Mouse (Mus musculus): ENCODE measurements around the gene Cpa4. TPM values are rescaled to one million over a fixed set of nuclear protein-coding genes. Genes with fewer than 3 reads are reported as not detected.

Cpa4 gene
- polyA plus RNA-seq, 1 experiment from 2014 or later, result 3.6 TPM

DNA sequence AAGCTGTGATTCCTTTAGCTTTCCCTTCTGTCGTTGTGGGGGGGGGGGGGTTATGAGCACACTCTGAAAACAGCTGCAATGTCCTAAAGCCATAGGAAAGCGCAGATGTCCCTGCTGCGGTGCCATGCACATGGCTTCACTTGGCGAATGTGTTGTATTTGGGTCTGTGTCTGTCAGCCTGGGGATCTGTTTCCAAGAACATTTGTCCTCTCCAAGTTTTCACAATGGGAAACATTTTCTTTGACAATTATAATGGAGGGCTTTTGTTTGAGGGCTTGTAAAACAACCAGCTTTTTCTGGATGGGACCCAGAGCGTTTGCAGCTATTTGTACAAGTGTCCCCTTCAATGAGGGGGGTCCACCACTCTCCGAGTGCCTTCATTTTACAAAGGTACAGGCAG is 46.1 kb downstream of the Cpa4 start:
- DNase-seq (ENCODE audit: low spot score), result no peak
- ATAC-seq (ENCODE audit: insufficient read depth, low FRiP score, low TSS enrichment), result no peak
- Histone ChIP-seq H3K9me3 (ENCODE audit: control insufficient read depth, low read length) (no peaks in the 10 kb centered on the region), H3K9ac (ENCODE audit: low read length) (no peak overlapping the region), H3K27ac (ENCODE audit: low read depth, low read length) (no peak overlapping the region), H3K4me2 (ENCODE audit: low read depth) (no peak overlapping the region), H3K27me3 (ENCODE audit: control insufficient read depth, insufficient read depth, low read length) (no peaks in the 10 kb centered on the region), H3K4me3 (ENCODE audit: low read depth, low read length) (no peak overlapping the region), H3K4me1 (ENCODE audit: control insufficient read depth, insufficient read depth, low read length) (peaks cover 43% of the 10 kb centered on the region), H3K36me3 (ENCODE audit: control insufficient read depth, insufficient read depth, low read length) (no peaks in the 10 kb centered on the region)
- 54% methylated on average over 6 of the region's 6 CpGs for WGBS

DNA sequence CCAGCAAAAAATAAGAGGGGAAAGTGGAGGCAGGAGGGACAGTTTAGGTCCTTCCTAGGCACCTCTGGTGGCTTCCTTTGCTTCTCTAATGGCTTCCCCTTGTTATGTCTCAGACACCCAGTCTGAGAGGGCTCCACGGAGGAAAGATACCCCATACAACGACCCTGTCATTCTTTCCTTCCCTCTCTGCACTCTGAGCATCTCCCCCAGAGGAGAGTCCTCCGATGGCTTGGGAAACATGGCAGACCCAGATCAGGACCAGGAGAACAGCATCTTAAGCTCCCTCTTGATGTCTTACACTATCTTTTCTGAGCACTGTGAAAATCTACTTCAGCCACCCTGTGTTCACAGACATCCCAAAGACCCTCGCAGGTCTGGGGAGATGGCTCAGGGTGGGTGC is 47.6 kb downstream of the Cpa4 start:
- Histone ChIP-seq H3K27me3 (ENCODE audit: control insufficient read depth, insufficient read depth, low read length) (no peaks in the 10 kb centered on the region), H3K4me3 (ENCODE audit: low read depth, low read length) (no peak overlapping the region), H3K36me3 (ENCODE audit: control insufficient read depth, insufficient read depth, low read length) (no peaks in the 10 kb centered on the region), H3K27ac (ENCODE audit: low read depth, low read length) (peak overlapping the region; percentile 83), H3K4me1 (ENCODE audit: control insufficient read depth, insufficient read depth, low read length) (peaks cover 43% of the 10 kb centered on the region), H3K9me3 (ENCODE audit: control insufficient read depth, low read length) (no peaks in the 10 kb centered on the region), H3K4me2 (ENCODE audit: low read depth) (no peak overlapping the region), H3K9ac (ENCODE audit: low read length) (no peak overlapping the region)
- DNase-seq (ENCODE audit: low spot score) (no peak), ATAC-seq (ENCODE audit: insufficient read depth, low FRiP score, low TSS enrichment) (no peak)
- WGBS, result 17% methylated on average over 4 of the region's 4 CpGs

DNA sequence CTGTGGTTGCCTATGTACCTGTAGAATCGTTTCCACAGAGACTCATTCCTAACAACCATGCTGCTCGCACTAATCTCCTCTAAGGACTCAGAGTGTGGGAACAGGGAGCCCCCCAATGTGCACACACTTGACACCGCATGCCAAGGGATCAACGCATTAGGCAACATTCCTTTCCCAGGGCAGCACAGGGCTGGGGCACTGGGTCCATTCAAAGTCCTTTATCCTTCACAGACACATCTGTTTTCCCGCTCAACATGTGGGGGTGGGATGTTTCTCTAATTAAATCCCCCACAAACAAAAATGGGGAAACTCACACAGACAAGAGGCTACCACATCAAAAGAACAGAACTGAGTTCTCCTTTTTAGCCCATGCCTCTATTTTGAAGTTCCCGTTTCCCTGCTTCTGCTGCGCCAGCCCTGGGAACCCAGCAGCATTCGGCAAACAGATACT is 48.3 kb downstream of the Cpa4 start:
- ATAC-seq (ENCODE audit: insufficient read depth, low FRiP score, low TSS enrichment) (no peak), DNase-seq (ENCODE audit: low spot score) (peak; percentile 60)
- Histone ChIP-seq H3K27ac (ENCODE audit: low read depth, low read length) (peak overlapping the region; percentile 83), H3K9ac (ENCODE audit: low read length) (peak overlapping the region; percentile 32; the same call in 1 of the 2 replicates), H3K9me3 (ENCODE audit: control insufficient read depth, low read length) (no peaks in the 10 kb centered on the region), H3K4me1 (ENCODE audit: control insufficient read depth, insufficient read depth, low read length) (peaks cover 41% of the 10 kb centered on the region), H3K4me3 (ENCODE audit: low read depth, low read length) (no peak overlapping the region), H3K36me3 (ENCODE audit: control insufficient read depth, insufficient read depth, low read length) (no peaks in the 10 kb centered on the region), H3K4me2 (ENCODE audit: low read depth) (peak overlapping the region; percentile 44), H3K27me3 (ENCODE audit: control insufficient read depth, insufficient read depth, low read length) (no peaks in the 10 kb centered on the region)
- WGBS, result 2% methylated on average over 8 of the region's 8 CpGs

DNA sequence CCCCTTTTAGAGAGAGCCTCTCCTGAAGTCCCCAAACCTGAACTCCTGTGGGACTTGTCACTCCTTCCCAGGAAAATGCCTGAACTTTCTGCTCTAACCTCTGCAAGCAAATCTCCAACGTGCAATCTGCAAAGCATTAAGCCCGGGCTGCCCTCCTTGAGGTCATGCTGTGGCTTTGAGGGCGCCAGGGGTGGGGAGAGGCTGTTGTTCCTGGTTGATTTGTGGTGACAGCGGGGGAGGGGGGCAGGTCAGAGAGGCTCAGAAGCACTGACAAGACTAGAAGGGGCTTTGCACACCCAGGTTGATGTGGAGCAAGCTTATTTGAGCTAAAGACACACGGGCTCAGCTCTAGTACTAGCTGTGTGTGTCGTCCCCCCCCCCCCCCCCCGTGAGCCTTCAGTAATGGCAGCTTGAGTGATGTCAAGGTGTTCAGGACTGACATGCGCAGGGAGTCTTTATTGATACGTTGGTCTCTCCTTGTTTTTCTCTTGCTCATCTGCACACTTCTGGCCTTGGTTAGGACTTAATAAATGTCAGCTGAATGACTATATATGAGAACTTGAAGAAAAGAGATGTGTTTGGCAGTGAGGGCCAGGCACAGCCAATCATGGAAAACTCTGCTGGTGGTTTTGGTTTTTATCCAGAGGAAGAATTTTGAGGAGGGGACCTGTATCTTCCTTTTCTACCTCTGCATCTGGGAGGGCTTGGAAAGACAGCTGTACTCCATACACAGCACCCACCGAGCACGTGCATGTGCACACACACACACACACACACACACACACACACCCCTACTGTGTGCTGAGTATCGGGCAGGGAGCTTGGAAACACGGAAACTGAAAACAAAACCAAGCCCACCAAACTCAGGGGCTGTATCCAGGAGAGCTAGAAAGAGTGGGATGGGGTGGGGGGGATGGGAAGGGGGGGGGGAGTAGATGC is 49.1 kb downstream of the Cpa4 start:
- Histone ChIP-seq H3K4me3 (ENCODE audit: low read depth, low read length) (0 out of 2 replicates have a peak overlapping the region, but pooled peaks have one; percentile 4), H3K27me3 (ENCODE audit: control insufficient read depth, insufficient read depth, low read length) (no peaks in the 10 kb centered on the region), H3K4me1 (ENCODE audit: control insufficient read depth, insufficient read depth, low read length) (peaks cover 40% of the 10 kb centered on the region), H3K4me2 (ENCODE audit: low read depth) (peak overlapping the region; percentile 44), H3K36me3 (ENCODE audit: control insufficient read depth, insufficient read depth, low read length) (no peaks in the 10 kb centered on the region), H3K9me3 (ENCODE audit: control insufficient read depth, low read length) (no peaks in the 10 kb centered on the region), H3K9ac (ENCODE audit: low read length) (no peak overlapping the region), H3K27ac (ENCODE audit: low read depth, low read length) (peak overlapping the region; percentile 83)
- DNase-seq (ENCODE audit: low spot score), result peak; percentile 81
- WGBS, result 2% methylated on average over 13 of the region's 13 CpGs
- ATAC-seq (ENCODE audit: insufficient read depth, low FRiP score, low TSS enrichment), result peak; percentile 45

GRCm38 (mm10) chr6:30617959-30618590 is 49.9 kb downstream of the Cpa4 start:
- Histone ChIP-seq H3K36me3 (ENCODE audit: control insufficient read depth, insufficient read depth, low read length) (no peaks in the 10 kb centered on the region), H3K9me3 (ENCODE audit: control insufficient read depth, low read length) (no peaks in the 10 kb centered on the region), H3K4me1 (ENCODE audit: control insufficient read depth, insufficient read depth, low read length) (peaks cover 39% of the 10 kb centered on the region), H3K4me3 (ENCODE audit: low read depth, low read length) (0 out of 2 replicates have a peak overlapping the region, but pooled peaks have one; percentile 4), H3K9ac (ENCODE audit: low read length) (peak overlapping the region; percentile 27; the same call in 1 of the 2 replicates), H3K27ac (ENCODE audit: low read depth, low read length) (peak overlapping the region; percentile 83), H3K4me2 (ENCODE audit: low read depth) (peak overlapping the region; percentile 44), H3K27me3 (ENCODE audit: control insufficient read depth, insufficient read depth, low read length) (no peaks in the 10 kb centered on the region)
- peak; percentile 77 for DNase-seq (ENCODE audit: low spot score)
- ATAC-seq (ENCODE audit: insufficient read depth, low FRiP score, low TSS enrichment), result peak; percentile 85
- WGBS, result 3% methylated on average over 18 of the region's 18 CpGs

- WGBS, result 31% methylated on average over 6 of the region's 6 CpGs
- DNase-seq (ENCODE audit: low spot score), result no peak
Measured at GRCm38 (mm10) chr6:30618735-30619134, 50.6 kb downstream of the Cpa4 start.

GRCm38 (mm10) chr6:30619606-30620005 is 51.4 kb downstream of the Cpa4 start:
- H3K4me1 ChIP-seq (ENCODE audit: control insufficient read depth, insufficient read depth, low read length), result peaks cover 39% of the 10 kb centered on the region
- H3K27me3 ChIP-seq (ENCODE audit: control insufficient read depth, insufficient read depth, low read length), result no peaks in the 10 kb centered on the region
- no peak overlapping the region for H3K4me3 ChIP-seq (ENCODE audit: low read depth, low read length)
- 68% methylated on average over 5 of the region's 5 CpGs for WGBS
- H3K27ac ChIP-seq (ENCODE audit: low read depth, low read length), result no peak overlapping the region
- no peak overlapping the region for H3K9ac ChIP-seq (ENCODE audit: low read length)
- no peak overlapping the region for H3K4me2 ChIP-seq (ENCODE audit: low read depth)
- ATAC-seq (ENCODE audit: insufficient read depth, low FRiP score, low TSS enrichment), result no peak
- no peaks in the 10 kb centered on the region for H3K36me3 ChIP-seq (ENCODE audit: control insufficient read depth, insufficient read depth, low read length)
- H3K9me3 ChIP-seq (ENCODE audit: control insufficient read depth, low read length), result no peaks in the 10 kb centered on the region
- DNase-seq (ENCODE audit: low spot score), result no peak

More at GRCm38 (mm10) chr6:30618735-30619134, 50.6 kb downstream of the Cpa4 start:
- Histone ChIP-seq H3K27ac (ENCODE audit: low read depth, low read length) (peak overlapping the region; percentile 28), H3K4me2 (ENCODE audit: low read depth) (no peak overlapping the region), H3K27me3 (ENCODE audit: control insufficient read depth, insufficient read depth, low read length) (no peaks in the 10 kb centered on the region), H3K9me3 (ENCODE audit: control insufficient read depth, low read length) (no peaks in the 10 kb centered on the region), H3K36me3 (ENCODE audit: control insufficient read depth, insufficient read depth, low read length) (no peaks in the 10 kb centered on the region), H3K9ac (ENCODE audit: low read length) (0 out of 2 replicates have a peak overlapping the region, but pooled peaks have one; percentile 19), H3K4me3 (ENCODE audit: low read depth, low read length) (no peak overlapping the region), H3K4me1 (ENCODE audit: control insufficient read depth, insufficient read depth, low read length) (peaks cover 39% of the 10 kb centered on the region)
- no peak for ATAC-seq (ENCODE audit: insufficient read depth, low FRiP score, low TSS enrichment)

GRCm38 (mm10) chr6:30620591-30620990 is 52.4 kb downstream of the Cpa4 start:
- Histone ChIP-seq H3K4me1 (ENCODE audit: control insufficient read depth, insufficient read depth, low read length) (peaks cover 32% of the 10 kb centered on the region), H3K4me3 (ENCODE audit: low read depth, low read length) (no peak overlapping the region), H3K36me3 (ENCODE audit: control insufficient read depth, insufficient read depth, low read length) (no peaks in the 10 kb centered on the region), H3K9ac (ENCODE audit: low read length) (no peak overlapping the region), H3K27ac (ENCODE audit: low read depth, low read length) (0 out of 2 replicates have a peak overlapping the region, but pooled peaks have one; percentile 1), H3K27me3 (ENCODE audit: control insufficient read depth, insufficient read depth, low read length) (no peaks in the 10 kb centered on the region), H3K9me3 (ENCODE audit: control insufficient read depth, low read length) (no peaks in the 10 kb centered on the region), H3K4me2 (ENCODE audit: low read depth) (no peak overlapping the region)
- 82% methylated on average over 4 of the region's 4 CpGs for WGBS
- ATAC-seq (ENCODE audit: insufficient read depth, low FRiP score, low TSS enrichment) (no peak), DNase-seq (ENCODE audit: low spot score) (no peak)
